Mouse (Mus musculus) liver, adult 10 weeks (tissue): ENCODE measurements around the gene Ttc37. TPM values are rescaled to one million over a fixed set of nuclear protein-coding genes. Genes with fewer than 3 reads are reported as not detected.

Experiments used
- polyA plus RNA-seq: library from polyadenylated mRNA; stranded (reverse); fragments of 350-450 nt; fragmentation: Illumina TruSeq; extraction: RNeasy Lipid Tissue Mini Kit (QIAGEN cat#74804); gene quantifications from one replicate; pipeline ENCODE4 v1.2.3, GENCODE M21; 2014; ENCODE audit warnings: low read depth, low replicate concordance

Gene Ttc37
- 11.8 TPM for polyA plus RNA-seq

GRCm38 (mm10) chr13:76098493-76099303, at the start of gene Ttc37, which contains the start of gene Arsk:
Ttc37 (plus strand) TSS chr13:76098734.
Arsk (minus strand) TSS chr13:76098660.

DNA sequence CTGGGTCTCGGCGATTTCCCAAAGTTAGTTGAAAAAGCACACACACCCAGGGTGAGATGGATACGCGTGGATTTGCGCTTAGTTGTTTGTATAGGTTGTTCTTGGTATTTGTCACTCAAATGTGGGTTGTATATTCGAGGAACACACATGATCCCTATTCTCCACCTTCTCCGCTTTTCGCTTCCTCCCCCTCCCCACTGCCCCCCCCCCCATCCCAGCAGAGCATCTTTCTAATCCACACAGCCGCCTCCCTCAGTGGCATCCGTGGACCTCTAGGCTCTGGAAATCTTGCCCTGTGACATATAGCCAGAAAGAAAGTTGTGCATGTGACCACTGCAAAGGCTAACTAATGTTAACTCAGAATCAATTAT, 41.7 kb upstream of the Ttc37 start, which contains the start of gene Gpr150:
Gene Gpr150, minus strand, starts transcription at position 101 of the 371 bp plus-strand sequence.

Other genes starting within 250 kb of the Ttc37 start
- gene Rhobtb3, start 154.8 kb upstream of the Ttc37 start, polyA plus RNA-seq, result 6.0 TPM
- gene Spata9, start 131.6 kb upstream of the Ttc37 start, polyA plus RNA-seq, result not detected
- gene Rfesd, start 80.0 kb upstream of the Ttc37 start, polyA plus RNA-seq, result 55.5 TPM
- gene Gpr150, start 41.7 kb upstream of the Ttc37 start, polyA plus RNA-seq, result not detected
- 17.6 TPM for gene Arsk, start 74 bp upstream of the Ttc37 start, polyA plus RNA-seq
- not detected for gene Fam81b, start 206.3 kb downstream of the Ttc37 start, polyA plus RNA-seq